Mouse (Mus musculus): ENCODE measurements at regions not wholly inside any gene's neighbourhood (a gene's known extent, or its start where the extent isn't known, plus 50 kb on each side); places are given as distances from the start of the nearest gene placed in this dataset.

DNA sequence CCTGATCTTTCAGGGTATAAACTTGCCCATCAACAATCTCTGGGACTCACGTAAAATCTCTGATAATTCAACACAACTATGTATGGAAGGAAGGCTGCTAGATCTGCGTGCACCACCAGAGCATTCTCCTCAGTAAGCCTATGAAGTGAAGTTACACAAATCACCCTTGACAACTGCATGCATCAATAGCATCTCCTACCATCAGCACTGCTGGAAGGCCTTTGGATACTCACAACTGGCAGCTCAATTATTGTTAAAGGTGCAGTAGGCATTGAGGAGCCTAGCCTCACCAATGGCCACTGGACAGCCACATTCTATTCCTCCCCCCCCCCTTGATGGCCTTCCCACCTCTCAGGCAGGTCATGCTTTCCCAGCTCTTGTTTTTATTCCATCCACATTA is 64.9 kb upstream of the Kctd3 start:
- TF ChIP-seq CTCF (IDR thresholded peaks at IDR 0.05; ENCODE audit: extremely low read depth, insufficient read depth, insufficient read length, insufficient replicate concordance) (no peak), POLR2A (IDR thresholded peaks at IDR 0.05; ENCODE audit: low read depth, low read length) (no peak)
